Mouse (Mus musculus) skeletal muscle tissue, adult 2 months (tissue): ENCODE measurements around the gene Parp3.

Experiments used
- DNase-seq: peaks from one replicate; pipeline ENCODE4 v3.0.0-alpha.2; 2012; ENCODE audit warnings: low read depth, low spot score

Gene Parp3

GRCm38 (mm10) chr9:106428719-106429220, 48.0 kb downstream of the Parp3 start:
- no peak for DNase-seq

GRCm38 (mm10) chr9:106421865-106422160, 54.9 kb downstream of the Parp3 start:
- peak; percentile 83 for DNase-seq

DNA sequence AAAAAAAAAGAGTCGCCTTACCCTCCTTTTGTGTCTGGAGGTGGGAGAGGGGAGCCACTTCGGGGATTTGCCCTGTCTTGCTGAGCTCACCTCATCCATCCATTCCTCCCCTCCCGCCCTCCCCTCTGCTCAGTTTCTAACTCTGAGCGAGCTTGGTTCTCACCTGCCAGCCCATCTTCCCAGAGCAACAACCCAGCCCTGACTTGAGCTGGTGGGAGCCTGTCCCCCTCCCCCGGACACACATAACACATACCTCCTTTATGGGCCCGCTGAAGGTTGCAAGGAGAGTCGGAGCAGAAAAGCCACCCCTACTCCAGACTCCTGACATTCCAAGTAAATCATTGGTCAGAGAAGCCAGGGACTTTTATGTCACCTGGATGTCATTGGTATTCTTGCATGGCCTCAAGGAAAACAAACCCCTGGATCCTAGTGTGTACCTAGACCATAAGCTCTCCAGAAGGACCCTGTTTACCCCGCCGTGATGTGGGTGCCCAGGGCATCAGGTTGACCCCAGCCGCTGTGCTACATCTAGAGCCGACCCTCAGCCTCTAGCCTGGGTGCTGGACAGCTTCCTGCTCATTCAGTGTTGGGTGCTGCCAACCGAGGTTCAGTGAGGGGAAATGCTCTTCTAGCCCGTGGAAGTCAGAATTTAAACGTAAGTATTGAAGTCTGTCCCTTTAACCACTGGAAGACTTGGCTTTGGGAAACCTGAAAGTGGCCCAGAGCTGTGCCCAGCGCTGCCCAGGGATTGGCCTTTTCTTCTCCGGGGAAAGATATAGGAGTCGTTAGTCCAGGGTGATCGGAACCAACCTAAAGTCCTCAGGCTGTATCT, 55.5 kb downstream of the Parp3 start:
- DNase-seq, result no peak

- no peak for DNase-seq
These were observed 56.1 kb downstream of the Parp3 start for GRCm38 (mm10) chr9:106420608-106421007.
